Mouse (Mus musculus) thymus, adult 2 months (tissue): ENCODE data around the gene Srd5a1.

ENCODE experiments used
- CTCF ChIP-seq: fragments of 200-500 bp; IDR thresholded peaks from 2 replicates; pipeline ENCODE4 v1.5.1; 2012; ENCODE audit warnings: mild to moderate bottlenecking, control low read depth, low read length, moderate library complexity, borderline replicate concordance; ENCODE audit not compliant: control insufficient read depth, poor library complexity, insufficient read depth; ENCODE audit errors: extremely low read depth
- POLR2A ChIP-seq: fragments of 200-500 bp; IDR thresholded peaks from 2 replicates; pipeline ENCODE4 v1.6.1; 2012; ENCODE audit warnings: mild to moderate bottlenecking, low read length, control low read depth, moderate library complexity; ENCODE audit not compliant: control insufficient read depth, poor library complexity, insufficient read depth; ENCODE audit errors: extremely low read depth

DNA sequence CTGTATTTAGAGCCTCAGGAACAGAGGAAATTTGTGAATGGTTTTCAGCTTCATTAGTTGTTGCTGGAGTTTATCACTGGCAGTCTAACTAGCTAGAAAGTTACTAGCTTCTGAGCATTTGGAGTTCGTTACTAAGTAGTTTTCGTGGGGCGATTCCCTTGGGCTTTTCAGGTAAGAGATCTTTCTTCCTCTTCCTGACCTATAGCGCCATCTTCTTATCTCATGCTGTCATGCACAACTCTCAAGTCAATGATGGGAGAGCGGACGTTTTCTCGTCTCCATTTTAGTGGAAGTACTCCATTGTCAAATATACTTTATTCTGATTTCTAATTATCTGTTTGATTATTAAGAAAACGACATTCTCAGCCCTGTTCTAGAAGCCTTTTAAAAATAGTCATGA is 61.3 kb downstream of the Srd5a1 start:
- TF ChIP-seq CTCF (no peak), POLR2A (no peak)
